Mouse (Mus musculus) ES-E14 (cell line): ENCODE measurements around the gene Pheta1.

Experiments used
- CHD2 ChIP-seq: IDR thresholded peaks from 2 replicates; pipeline ENCODE4 v1.6.1; 2014; ENCODE audit warnings: mild to moderate bottlenecking, low read depth, low read length, inconsistent platforms
- HCFC1 ChIP-seq: IDR thresholded peaks from 2 replicates; pipeline ENCODE4 v1.6.1; 2012; ENCODE audit warnings: low read length, inconsistent platforms, borderline replicate concordance; ENCODE audit not compliant: insufficient read depth
- MAFK ChIP-seq: IDR thresholded peaks from 2 replicates; pipeline ENCODE4 v1.6.1; 2014; ENCODE audit warnings: mild to moderate bottlenecking, low read depth, low read length, inconsistent platforms; ENCODE audit not compliant: insufficient read depth
- ZC3H11A ChIP-seq: IDR thresholded peaks from 2 replicates; pipeline ENCODE4 v1.6.1; 2012; ENCODE audit warnings: low read depth, mild to moderate bottlenecking, inconsistent platforms, low read length, borderline replicate concordance
- ZNF384 ChIP-seq: IDR thresholded peaks from 2 replicates; pipeline ENCODE4 v1.6.1; 2012; ENCODE audit warnings: low read depth, low read length, inconsistent platforms

- no peak for TF ChIP-seq ZNF384
- no peak for TF ChIP-seq MAFK
- TF ChIP-seq HCFC1: no peak
- TF ChIP-seq ZC3H11A: no peak
- TF ChIP-seq CHD2: no peak
Observed at GRCm38 (mm10) chr5:121883356-121883755, 34.6 kb downstream of the Pheta1 start.
